Mouse (Mus musculus): ENCODE measurements at regions not wholly inside any gene's neighbourhood (a gene's known extent, or its start where the extent isn't known, plus 50 kb on each side); places are given as distances from the start of the nearest gene placed in this dataset.

DNA sequence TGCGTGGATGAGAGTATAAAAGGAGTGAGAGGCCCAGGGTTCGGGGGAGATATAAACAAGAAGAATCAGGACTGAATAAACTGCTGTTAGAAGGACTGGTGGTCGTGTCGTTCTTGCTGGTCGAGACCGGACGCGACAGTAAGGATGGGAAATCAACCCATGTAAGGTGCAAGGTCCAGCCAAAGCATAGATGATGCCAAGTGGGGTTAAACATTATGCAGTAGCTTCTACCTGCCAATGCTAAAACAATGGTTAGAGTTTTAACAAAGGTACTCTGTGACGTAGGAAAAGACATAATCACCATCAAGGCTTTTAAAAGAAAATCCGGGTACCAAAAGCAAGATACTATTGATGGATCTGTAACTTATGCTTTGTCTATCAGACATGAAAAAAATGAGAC lies 58.4 kb upstream of the Tmc1 start:
- DNase-seq (ENCODE audit: low spot score in 2 of 2) = no peak

DNA sequence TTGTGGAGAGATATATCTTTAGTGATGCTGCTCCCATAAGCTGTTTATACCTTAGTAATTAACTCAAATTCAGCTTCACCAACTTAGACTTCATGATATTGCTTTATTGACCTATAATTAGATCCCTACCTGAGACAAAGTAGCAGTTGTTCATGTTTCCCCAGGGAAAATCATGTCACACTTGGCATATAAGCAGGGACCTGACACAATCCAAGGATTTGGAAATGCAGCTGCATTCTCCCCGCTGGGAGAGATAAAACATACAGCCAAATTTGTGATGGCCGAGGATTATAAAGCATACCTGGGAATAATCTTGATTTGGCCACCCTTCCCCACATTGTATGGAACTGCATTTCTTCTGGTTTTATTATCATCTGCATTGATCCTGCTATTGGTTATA lies 55.6 kb upstream of the Tmc1 start:
- DNase-seq (ENCODE audit: low spot score in 2 of 2) = no peak

DNA sequence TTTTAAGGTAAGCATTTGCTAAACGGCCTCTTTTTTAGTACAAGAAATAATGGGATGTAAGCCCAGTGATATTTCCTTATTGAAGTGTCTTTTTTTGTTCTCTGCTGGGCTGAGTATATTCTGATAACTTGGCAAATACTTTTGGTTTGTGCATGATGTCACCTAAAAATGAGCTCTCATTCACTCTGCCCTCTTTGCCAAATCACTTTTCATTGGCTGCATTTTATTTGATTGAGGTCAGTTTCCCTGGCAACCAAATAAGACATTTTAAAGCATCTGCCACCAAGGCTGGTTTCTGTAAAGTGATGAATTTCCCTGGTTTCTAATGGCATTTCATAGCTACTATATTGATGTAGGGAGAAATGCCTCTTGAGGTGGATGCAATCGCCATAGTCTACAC lies 50.4 kb upstream of the Tmc1 start:
- DNase-seq (ENCODE audit: low spot score in 2 of 2) = no peak

All from left cerebral cortex, adult 9 months (tissue).